Mouse (Mus musculus) monocyte, adult 5-6 weeks (primary cell): Measurements from ENCODE around the gene Pex11b. TPM values are rescaled to one million over a fixed set of nuclear protein-coding genes. Genes with fewer than 3 reads are reported as not detected.
A peak's percentile ranks its signal among the peaks of the same experiment; 100 is the strongest.
"Not testable (repeated sequence)": the region's sequence is repeated elsewhere in the genome, so short reads cannot be mapped to it uniquely, and the experiment has no call there.

Source experiments
- ATAC-seq: fragments of 153-309, 156-312 bp; replicated peaks from 2 replicates; pipeline ENCODE4 v1.8.0; 2017; ENCODE audit warnings: mild to moderate bottlenecking; ENCODE audit not compliant: low TSS enrichment, insufficient number of reproducible peaks, severe bottlenecking, poor library complexity, low FRiP score
- total RNA-seq: library from RNA; stranded (forward); fragments of 200-1000, 200-491, 200-594 nt; gene quantifications from 3 replicates; pipeline ENCODE4 v1.2.3, GENCODE M21; 2017

The Pex11b gene
- total RNA-seq, 1 experiment from 2014 or later, result 22.5 TPM

DNA sequence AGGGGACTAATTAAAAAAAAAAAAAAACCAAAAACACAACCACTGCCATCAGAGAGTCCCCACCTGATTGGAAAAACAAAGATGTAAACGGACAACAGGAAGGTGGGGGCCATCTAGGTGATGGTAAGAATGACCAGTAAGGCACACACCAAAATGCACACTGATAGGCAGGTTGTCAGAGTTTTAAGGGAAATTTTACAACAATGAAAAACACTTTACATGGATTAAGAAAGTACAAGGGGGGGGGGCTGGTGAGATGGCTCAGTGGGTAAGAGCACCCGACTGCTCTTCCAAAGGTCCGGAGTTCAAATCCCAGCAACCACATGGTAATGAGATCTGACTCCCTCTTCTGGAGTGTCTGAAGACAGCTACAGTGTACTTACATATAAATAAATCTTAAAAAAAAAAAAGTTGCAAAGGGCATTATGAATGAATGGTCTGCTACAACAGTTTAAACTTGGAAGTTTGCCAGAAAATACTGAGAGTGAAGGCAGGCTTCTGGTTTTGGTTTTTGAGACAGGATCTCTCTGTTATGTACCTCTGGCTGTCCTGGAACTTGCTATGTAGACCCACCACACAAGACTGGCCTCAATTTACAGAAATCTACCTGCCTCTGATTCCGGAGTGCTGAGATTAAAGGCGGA, 33.4 kb downstream of the Pex11b start:
- no peak for ATAC-seq

DNA sequence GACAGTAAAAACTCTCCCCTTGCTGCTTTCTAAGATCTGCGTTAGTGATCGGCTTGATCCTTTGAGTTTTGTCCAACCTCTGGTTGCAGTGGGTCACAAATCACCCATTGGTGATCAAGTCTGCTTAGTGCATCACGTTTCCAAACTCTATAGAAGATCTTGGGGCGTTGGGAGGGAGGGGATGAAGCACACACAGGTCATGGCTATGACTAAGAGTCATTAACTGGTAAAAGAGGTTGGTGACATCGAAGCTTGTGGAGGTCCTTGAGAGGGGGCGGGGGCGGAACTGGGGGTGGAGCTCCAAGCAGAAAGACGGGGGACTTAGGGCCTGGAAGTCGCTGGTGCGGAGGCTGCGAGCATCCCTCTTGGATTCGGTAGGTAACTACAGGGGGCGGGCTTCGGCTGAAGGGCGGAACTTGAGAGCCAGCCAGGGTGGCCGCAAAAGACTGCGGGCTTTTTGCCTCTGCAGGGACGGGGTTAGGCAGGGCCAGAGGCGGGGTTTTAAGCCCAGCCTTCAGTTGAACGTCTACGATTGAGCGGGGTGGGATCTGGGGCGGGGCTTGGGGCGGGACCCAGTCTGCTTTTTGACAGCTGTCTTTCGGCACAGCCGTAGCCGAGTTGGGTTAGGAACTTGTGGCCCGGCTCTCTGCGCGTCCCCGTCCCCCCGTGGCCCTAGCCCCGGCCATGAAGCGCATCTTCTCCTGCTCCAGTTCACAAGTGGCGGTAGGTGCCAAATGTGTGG, 34.7 kb downstream of the Pex11b start, which contains the start of gene Ankrd35:
Gene Ankrd35 (plus strand): TSS at position 405 of the 742 bp plus-strand sequence.
- ATAC-seq, result peak; percentile 96

DNA sequence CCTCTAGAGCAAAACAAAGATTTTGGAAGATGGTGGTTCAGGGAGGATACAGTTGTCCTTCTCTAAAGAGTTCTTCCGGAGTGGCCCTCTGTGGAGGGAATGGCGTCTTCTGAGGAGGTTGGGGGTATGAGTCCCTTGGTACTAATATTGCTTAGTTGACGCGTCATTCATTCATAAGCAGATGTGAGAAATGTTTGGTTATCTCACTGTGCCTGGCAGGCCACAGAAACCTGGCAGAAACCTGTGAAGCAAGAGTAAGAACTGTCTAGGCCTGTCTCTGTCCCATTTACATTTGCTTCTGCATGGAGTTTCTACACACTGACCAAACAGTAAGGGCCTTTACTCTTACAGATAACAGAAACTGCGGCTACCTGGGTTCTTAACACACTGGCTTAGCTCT, 36.3 kb downstream of the Pex11b start:
- ATAC-seq, result no peak

DNA sequence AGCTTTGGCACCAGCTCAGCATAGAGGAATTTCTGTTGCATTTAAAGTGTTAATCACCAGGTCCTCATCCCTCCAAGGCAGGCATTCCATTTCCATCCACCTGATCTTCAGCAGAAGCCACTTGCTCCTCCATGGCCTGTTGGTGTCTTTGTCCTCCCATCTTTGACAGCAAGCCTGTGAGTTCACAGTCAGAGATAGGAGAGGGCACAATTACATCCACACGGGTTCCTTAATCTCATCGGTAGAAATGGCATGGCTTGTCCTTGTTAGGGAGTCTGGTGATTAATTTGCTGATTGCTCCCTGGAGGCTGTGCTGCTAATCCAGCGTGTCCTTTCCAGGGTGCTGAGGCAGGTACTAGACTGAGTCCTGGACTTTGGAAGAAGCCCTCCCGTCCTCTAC, 38.3 kb downstream of the Pex11b start:
- ATAC-seq, result no peak

DNA sequence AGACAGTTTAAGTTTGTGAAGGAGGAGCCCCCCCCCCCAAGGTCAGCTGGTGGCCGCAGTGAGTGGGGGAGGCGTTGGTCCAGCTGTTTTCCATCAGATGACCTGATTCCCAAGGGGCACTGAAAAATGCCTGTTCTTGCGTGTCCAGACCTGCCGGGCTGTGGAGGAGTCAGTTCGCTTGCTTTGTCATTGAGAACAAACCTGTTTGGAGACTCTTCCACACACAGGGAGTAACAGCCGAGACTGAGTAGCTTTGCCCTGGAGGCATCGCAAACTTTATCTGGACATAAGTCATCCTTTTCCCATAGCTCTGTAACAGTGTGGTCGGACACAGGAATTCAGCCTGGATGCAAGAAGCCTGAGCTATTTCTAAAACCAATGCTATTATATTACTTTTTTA, 39.3 kb downstream of the Pex11b start:
- no peak for ATAC-seq

DNA sequence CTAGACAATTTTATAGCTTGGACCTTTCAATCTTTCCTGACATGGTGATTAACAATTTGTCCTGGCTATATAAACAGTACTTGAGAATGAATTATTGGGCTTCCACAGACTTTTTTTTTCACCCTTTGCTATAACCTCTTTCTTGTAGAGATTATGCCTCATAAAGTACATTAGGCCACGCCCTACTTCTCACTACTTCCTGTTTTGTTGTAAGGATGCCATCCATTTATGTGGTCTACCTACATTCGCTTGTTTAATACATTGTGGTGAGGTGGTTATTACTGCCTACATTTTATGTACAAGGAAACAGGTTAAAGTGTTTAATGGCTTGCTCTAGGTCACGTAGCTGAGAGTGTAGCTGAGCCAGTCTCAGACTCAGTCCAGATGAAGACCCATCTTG, 40.0 kb downstream of the Pex11b start:
- ATAC-seq, result no peak

DNA sequence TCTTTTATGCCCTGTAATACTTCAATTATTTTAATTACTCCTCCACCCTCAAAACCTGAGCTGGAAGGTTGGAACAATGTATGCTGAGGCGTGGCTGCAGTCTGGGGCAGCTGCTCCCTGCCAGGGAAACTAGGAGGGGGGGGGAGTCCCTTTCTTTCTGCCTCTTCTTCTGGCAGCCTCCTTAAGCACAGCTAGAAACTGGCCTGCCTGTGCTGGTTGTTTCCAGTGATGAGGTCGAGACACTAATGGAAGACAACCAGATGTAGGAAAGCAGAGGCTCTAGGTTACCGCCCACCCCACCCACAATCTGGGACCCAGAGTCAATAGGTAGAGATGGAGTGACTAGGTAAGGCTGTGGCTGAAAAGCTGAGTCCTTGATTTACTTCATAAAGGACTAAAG, 40.5 kb downstream of the Pex11b start:
- ATAC-seq, result no peak

DNA sequence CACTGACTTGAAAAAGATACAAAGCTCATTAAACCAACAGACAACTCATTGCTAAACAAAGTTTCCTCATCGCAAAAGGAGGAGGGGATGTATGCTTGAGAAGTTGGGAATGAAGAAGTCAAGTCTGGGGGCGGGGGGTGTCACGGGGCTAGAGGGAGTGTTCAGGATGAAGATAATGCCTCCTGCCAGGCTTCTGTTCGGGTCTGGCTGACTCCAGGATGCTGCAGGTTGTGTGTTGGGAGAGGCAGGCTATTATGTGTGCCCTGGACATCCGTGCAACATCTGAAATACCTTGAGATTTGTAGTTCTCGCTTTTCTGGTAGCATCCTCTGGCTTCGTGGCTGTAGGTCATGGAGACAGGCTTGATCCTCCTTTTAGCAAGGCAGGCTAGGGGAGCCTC, 43.3 kb downstream of the Pex11b start:
- ATAC-seq, result no peak

DNA sequence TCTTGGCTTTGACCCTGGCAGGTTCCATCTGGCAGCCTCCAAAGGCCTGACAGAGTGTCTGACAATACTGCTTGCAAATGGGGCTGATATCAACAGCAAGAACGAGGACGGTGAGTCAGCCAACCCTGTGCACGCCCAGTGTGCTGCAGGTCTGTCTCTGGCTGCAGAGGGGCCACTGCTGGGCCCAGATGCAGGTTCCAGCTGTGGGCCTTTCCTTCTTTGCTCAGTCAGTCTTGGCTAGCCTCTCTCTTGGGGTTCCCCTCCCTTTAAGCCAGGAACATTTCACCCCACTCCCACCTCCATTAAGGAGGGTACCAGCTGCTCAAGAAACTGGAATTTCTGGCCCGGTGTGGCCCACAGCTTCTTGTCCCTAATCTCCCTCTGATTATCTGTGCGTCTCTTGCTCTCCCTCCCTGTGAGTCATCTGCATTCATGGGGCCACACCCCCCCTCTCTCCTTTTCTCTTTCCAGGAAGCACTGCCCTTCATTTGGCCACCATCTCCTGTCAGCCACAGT, 44.0 kb downstream of the Pex11b start:
- no peak for ATAC-seq

DNA sequence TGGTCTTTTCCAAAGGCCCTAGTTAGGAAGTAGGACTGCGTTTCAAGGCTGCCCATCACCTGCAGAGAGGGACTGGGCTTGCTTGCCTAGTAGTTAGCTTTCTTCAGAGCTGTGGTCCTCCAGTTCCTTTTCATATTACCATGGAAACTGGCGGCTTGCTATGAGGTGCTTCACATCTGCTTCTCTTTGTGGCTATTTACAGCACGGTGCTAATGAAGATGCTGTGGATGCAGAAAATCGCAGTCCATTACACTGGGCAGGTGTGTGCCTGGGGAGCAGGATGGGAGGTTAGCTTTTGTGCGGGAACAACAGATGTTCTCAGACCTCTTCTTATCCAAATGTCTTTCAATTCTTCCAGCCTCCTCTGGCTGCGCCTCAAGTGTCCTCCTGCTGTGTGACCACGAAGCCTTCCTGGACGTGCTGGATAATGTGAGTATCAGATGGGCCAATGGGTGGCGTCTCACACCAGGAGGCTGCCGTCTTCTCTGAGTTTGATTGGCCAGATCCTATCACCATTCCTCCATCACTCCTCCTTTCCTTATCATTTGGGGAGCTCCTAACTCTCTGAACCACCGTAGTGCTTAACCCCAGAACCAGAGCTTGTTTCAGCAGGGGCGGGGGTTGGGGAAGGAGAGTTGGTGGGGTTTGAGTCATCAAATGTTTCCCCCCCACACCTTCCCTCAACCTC, 45.2 kb downstream of the Pex11b start:
- no peak for ATAC-seq

DNA sequence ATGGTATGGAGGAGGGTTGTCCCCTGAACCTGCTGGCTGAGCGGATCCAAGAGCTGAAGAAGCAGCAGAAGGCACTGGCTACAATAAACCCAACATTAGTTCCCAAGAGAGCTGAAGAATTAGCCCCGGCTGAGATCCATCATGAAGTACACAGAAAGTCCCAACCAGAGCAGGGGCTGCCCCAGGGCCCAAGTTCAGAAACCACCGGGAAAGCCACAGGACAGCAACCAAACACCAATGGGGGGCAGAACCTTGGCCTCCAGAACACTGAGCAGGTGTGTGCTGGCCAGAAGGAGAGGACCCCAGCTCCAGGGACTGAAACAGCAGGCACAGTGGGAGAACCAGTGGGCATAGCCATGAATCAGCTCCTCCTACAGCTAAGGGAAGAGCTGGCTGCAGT, 48.3 kb downstream of the Pex11b start:
- ATAC-seq, result no peak

DNA sequence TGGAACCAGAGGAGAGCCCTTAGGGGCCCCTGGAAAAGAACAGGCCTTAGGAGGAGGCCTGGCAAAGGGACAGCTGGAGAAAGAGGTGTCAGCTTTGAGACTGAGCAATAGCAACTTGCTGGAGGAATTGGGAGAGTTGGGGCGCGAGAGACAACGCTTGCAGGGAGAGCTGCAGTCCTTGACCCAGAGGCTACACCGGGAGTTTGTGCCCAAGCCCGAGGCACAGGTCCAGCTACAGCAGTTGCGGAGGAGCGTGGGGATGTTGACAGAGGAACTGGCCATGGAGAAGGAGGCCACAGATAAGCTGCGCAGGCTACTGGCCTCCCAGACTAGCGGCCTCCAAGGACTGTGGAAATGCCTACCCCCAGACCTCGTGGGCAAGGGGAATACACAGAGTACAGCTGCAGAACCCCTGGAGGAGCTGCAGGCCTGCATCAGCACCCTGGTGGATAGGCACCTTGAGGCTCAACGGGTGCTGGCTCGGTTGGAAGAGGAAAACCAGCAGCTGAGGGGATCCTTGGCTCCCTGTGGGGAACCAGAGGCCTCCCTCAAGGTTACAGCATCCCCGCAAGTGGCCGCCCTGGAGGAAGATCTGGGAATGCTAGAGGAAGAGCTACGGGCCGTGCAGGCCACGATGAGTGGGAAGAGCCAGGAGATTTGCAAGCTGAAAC, 49.1 kb downstream of the Pex11b start:
- ATAC-seq, result no peak

DNA sequence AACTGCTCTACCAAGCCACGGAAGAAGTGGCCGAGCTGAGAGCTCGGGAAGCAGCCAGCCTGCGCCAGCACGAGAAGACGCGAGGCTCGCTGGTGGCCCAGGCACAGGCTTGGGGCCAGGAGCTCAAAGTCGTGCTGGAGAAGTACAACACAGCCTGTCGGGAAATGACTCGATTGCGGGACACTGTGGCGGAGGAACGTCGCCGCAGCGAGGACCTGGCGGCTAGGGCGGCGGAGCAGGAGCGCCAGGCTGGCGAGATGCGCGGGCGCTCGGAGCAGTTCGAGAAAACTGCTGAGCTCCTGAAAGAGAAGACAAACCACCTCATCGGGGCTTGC, 49.6 kb downstream of the Pex11b start:
- ATAC-seq, result no peak

DNA sequence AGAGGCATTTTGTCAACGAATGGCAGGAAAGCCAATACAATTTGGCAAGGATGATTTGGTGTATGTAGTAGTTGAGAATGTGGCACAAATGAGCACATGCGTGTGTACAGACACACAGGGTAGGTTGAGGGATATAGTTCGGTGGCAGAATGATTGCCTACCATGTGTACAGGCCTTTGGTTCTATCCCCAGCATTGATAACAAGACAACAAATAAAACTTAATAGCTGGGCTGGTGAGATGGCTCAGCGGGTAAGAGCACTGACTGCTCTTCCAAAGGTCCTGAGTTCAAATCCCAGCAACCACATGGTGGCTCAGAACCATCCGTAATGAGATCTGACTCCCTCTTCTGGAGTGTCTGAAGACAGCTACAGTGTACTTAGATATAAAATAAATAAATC, 50.9 kb downstream of the Pex11b start:
- ATAC-seq, result not testable (repeated sequence)

DNA sequence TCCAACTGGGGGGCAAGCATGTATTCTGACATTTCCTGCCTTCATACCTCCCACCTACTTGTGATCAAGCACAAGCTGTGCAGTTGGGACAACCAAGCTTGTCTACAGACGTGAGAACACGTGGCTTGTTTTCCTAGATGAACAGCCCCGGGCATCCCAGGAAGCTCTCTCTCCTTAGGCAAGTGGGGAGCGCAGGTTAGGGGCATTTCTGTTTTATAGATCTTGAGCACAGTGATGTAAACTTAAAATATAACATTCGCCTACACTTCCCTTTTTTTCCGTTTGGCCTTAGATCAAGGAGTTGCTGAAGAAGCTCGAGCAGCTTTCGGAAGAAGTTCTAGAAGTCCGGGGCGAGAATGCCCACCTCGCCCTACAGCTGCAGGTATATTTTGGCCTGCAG, 53.7 kb downstream of the Pex11b start:
- no peak for ATAC-seq

DNA sequence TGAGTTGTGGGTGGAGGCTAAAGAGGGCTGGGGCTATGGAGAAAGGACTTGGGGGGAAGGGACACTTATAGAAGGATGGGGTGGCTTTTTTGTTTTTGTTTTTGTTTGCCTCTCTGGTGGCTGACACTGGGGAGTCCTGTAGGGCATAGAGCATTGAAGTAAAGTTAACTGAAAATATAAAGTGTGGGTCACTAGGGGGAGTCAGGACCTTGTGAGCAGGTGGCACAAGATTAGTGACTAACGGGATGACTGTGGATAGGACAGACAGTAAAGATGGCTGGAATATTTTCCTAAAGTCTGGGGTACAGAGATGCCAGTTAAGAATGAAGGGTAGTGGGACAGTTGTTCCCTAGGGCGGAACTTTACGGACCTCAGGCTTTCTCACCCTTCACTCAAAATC, 55.1 kb downstream of the Pex11b start:
- ATAC-seq, result 0 out of 2 replicates have a peak, but pooled peaks have one; percentile 36

DNA sequence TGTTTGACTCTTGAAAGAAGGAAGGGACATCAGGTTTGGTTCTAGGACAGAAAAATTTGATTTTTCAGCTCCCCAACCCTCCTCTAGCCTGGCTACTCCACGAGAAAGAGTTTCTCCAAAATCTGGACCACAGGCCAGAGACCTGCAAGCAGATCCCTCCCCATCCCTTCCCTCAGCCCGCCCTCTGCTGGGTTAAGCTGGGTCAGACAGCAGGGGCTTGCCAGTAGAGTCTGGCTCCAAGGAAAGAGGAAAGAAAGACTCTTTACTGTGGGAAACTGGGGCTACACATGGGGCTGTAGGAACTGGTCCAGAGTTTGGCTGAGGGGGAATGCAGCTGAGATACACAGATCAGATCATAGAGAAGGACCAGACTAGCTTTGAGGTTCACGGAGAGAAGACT, 57.3 kb downstream of the Pex11b start:
- no peak for ATAC-seq

DNA sequence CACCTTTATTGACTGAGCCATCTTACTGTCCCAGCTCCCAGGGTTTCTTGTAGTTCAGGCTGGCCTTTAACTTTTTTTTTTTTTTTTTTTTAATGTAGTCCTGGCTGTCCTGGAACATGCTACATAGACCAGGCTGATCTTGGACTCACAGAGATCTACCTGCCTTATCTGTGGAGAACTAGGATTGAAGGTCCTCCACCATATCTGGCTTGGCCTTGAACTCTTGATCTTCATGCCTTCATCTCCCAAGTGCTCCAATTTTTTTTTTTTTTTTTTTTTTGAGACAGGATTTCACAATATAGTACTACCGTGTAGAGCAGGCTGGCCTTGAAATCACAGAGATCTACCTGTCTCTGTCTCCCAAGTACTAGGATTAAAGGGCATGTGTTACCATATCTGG, 58.4 kb downstream of the Pex11b start:
- no peak for ATAC-seq
